Mouse (Mus musculus) T-helper 1 cell (primary cell): Measurements from ENCODE around the gene Gm2832.
"Not testable (repeated sequence)": the region's sequence is repeated elsewhere in the genome, so short reads cannot be mapped to it uniquely, and the experiment has no call there.

Source experiments
- in situ Hi-C: fragments of 300-600 bp; cut with MboI, MseI; formaldehyde crosslinking; loops from one replicate; pipeline ENCODE4 v1.15.1; 2025; ENCODE audit warnings: high pct_unique_total_duplicates

Gm2832 gene

DNA sequence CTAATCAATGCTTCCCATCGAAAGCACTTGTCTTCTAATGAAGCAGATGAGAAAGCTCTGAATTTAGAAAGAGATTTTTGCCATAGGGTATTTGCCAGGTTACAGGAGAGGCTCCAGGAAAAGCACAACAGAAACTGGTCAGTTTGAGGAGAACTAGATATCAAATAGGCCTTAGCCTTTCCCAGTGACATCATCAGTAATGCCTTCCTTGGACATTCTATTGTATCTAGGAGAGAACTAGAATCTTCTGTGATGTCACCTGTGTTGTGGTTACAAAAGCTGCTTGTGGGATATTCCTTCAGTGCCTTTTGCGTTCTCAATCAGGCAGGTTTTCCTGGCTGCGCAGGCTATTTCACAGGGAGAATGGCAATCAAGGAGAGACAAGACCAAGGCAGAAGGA, at the start of gene Gm2832:
Gene Gm2832 (plus strand): TSS at position 301 of the 400 bp plus-strand sequence.
- in situ Hi-C loops, result not testable (repeated sequence)

DNA sequence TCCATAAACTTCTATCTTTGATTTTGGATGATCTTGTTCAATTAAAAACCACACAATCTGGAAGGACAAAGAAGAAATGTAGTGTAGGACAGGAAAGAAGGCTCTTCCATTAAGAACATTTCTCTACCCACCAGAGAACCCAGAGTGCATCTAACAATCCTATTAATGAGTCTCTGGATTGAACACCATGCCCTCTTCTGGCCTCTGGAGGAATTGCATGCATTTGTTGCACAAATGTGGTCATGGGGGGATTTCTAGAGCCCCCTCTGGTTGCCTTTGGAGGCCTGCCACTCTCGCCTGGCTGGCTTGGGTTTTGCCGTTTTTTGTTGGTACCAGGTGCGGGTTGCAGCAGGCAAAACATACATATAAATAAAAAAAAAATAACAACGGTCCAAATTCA, 15.3 kb upstream of the Gm2832 start:
- in situ Hi-C loops, result not testable (repeated sequence)

- in situ Hi-C loops, result not testable (repeated sequence)
Measured at GRCm38 (mm10) chr14:41263853-41264755, 14.5 kb upstream of the Gm2832 start.

- in situ Hi-C loops, result not testable (repeated sequence)
Measured at GRCm38 (mm10) chr14:41264756-41265566, 13.6 kb upstream of the Gm2832 start.

DNA sequence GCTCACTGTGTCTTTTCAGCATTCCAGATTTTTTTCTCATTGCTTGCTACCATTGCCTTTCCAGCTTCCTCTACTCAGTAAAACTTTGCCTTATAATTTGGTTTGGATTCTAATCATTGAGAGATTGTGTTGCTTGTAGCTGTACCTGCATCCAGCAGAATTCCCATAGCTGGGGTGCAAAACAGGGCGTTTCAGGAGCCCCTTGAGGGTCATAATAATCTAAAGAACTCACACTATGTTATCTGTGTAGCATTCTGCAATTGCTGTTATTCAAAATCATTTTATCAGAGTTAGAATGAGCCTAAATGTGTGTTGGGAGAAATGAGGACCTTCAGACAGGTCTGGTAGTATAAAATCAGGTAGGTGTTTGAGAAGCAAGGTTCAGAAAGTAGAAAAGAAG, 7.4 kb downstream of the Gm2832 start:
- in situ Hi-C loops, result loop anchor here (5.0 kb wide), 1 partner anchor 66 kb away; no protein-coding TSS in a partner anchor
